Mouse (Mus musculus) C2C12 (cell line): ENCODE data around the gene Akap3. TPM values are rescaled to one million over a fixed set of nuclear protein-coding genes. Genes with fewer than 3 reads are reported as not detected.

Experiments used
- H3K27me3 ChIP-seq: one replicate; pipeline ENCODE4 v1.6.1; 2011; ENCODE audit not compliant: control insufficient read depth, insufficient read depth, insufficient read length
- H3K36me3 ChIP-seq: one replicate; pipeline ENCODE4 v1.6.1; 2011; ENCODE audit not compliant: control insufficient read depth, insufficient read depth
- H3K4me3 ChIP-seq: one replicate; pipeline ENCODE4 v1.5.1; 2011; ENCODE audit warnings: mild to moderate bottlenecking, control low read depth; ENCODE audit not compliant: poor library complexity, insufficient read depth, severe bottlenecking
- H3K79me2 ChIP-seq: one replicate; pipeline ENCODE4 v1.6.1; 2011; ENCODE audit not compliant: control insufficient read depth, insufficient read depth
- H3K79me3 ChIP-seq: one replicate; pipeline ENCODE4 v1.6.1; 2011; ENCODE audit warnings: low read depth, control low read depth
- H3ac ChIP-seq: one replicate; pipeline ENCODE3; 2011; ENCODE audit warnings: low read depth; ENCODE audit not compliant: control insufficient read depth, insufficient read length
- CEBPB ChIP-seq: IDR thresholded peaks from one replicate; pipeline ENCODE4 v1.6.1; 2011; ENCODE audit warnings: low read depth, mild to moderate bottlenecking, control low read depth, moderate library complexity
- CTCF ChIP-seq: IDR thresholded peaks from one replicate; pipeline ENCODE4 v1.5.1; 2011; ENCODE audit not compliant: control insufficient read depth, insufficient read depth, insufficient read length
- FOSL1 ChIP-seq: IDR thresholded peaks from one replicate; pipeline ENCODE4 v1.8.0; 2011; ENCODE audit warnings: mild to moderate bottlenecking, low read length; ENCODE audit not compliant: poor library complexity, insufficient read depth, severe bottlenecking
- MAX ChIP-seq: IDR thresholded peaks from one replicate; pipeline ENCODE4 v1.6.1; 2011; ENCODE audit warnings: mild to moderate bottlenecking, control low read depth
- MYOD1 ChIP-seq: IDR thresholded peaks from one replicate; pipeline ENCODE4 v1.6.1; 2011; ENCODE audit warnings: low read depth; ENCODE audit not compliant: control insufficient read depth, insufficient read length
- MYOG ChIP-seq: IDR thresholded peaks from one replicate; pipeline ENCODE4 v1.6.1; 2011; ENCODE audit not compliant: control insufficient read depth, insufficient read length; ENCODE audit errors: extremely low read depth
- USF1 ChIP-seq: IDR thresholded peaks from one replicate; pipeline ENCODE4 v1.6.1; 2011; ENCODE audit warnings: low read depth, mild to moderate bottlenecking, control low read depth, moderate library complexity
- polyA plus RNA-seq: library from polyadenylated mRNA; unstranded; fragments of >200 nt; fragmentation: generic; extraction: Trizol; gene quantifications from one replicate; pipeline ENCODE4 v1.2.1, GENCODE M21; 2012; ENCODE audit warnings: missing spikeins

Akap3 gene
- polyA plus RNA-seq, 1 experiment, result not detected

DNA sequence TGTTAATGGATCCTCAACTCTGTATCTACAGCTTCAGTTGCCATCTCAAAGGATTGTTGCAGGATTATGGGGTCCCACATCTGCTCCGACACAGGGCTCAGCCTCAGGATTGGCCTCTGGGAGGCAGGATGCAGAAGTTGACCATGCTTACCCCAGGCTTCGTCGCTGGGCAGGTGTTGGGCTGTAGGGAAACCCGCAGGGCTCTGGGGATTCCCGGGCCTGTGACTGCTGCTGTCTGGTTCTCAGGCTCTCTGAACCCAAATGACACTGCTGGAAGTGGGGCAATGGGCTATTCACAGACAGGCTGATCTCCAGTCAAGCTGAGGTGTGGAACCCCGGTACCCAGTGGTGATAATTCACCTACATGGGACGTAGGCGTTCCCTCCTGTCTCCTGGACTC, 36.6 kb upstream of the Akap3 start:
- H3ac ChIP-seq, result no peak overlapping the region
- H3K27me3 ChIP-seq, result no peaks in the 10 kb centered on the region
- peaks cover 7% of the 10 kb centered on the region for H3K36me3 ChIP-seq
- H3K4me3 ChIP-seq, result no peak overlapping the region
- no peaks in the 10 kb centered on the region for H3K79me2 ChIP-seq
- no peaks in the 10 kb centered on the region for H3K79me3 ChIP-seq
- TF ChIP-seq MYOG (no peak), CTCF (no peak), CEBPB (no peak), USF1 (no peak), MYOD1 (no peak), MAX (no peak), FOSL1 (no peak)

DNA sequence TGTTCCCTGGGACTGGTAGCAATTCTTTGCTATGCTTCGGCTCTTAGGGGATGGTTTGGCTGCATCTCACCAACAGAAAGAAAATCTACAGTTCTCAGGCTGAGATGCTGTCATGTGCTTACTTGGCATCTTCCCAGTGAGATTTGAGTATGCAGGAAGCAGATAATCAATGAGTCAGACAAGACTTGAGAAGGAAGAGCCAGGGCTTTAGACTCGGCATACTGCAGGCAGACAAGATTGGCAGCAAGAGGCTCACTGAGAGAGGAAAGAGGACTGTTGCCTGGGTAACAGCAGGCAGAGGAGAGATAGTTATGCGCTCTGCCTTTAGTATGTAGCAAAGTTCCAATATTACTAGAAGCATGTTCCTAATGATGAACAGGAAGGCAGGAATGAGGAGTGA, 29.8 kb upstream of the Akap3 start:
- TF ChIP-seq CTCF (no peak), MYOD1 (no peak), MYOG (no peak), CEBPB (no peak)
- Histone ChIP-seq H3K36me3 (peaks cover 50% of the 10 kb centered on the region), H3K79me3 (no peaks in the 10 kb centered on the region), H3K27me3 (no peaks in the 10 kb centered on the region), H3K79me2 (no peaks in the 10 kb centered on the region), H3K4me3 (no peak overlapping the region), H3ac (no peak overlapping the region)

DNA sequence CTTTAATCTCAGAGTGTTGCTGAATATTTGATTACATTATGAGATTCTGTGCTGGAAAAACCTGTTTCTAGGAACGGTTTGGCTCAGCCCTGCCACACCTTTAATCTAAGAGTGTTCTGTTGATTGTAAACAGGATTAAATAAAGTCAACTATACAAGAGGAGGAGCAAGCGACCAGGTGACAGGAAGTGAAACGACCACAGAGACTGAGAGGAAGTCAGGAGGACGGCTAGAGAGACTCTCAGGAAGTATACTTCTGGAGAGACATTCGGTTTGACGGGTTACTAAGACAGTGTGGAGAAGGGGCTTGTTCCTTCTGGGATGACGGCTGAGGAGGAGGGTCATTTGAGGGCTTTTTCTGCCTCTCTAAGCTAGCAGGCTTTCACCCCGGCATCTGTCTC, 16.3 kb upstream of the Akap3 start:
- H3K79me2 ChIP-seq, result no peaks in the 10 kb centered on the region
- H3K36me3 ChIP-seq, result peaks cover 53% of the 10 kb centered on the region
- no peak overlapping the region for H3K4me3 ChIP-seq
- no peaks in the 10 kb centered on the region for H3K27me3 ChIP-seq
- no peaks in the 10 kb centered on the region for H3K79me3 ChIP-seq
- H3ac ChIP-seq, result no peak overlapping the region
- no peak for TF ChIP-seq USF1

DNA sequence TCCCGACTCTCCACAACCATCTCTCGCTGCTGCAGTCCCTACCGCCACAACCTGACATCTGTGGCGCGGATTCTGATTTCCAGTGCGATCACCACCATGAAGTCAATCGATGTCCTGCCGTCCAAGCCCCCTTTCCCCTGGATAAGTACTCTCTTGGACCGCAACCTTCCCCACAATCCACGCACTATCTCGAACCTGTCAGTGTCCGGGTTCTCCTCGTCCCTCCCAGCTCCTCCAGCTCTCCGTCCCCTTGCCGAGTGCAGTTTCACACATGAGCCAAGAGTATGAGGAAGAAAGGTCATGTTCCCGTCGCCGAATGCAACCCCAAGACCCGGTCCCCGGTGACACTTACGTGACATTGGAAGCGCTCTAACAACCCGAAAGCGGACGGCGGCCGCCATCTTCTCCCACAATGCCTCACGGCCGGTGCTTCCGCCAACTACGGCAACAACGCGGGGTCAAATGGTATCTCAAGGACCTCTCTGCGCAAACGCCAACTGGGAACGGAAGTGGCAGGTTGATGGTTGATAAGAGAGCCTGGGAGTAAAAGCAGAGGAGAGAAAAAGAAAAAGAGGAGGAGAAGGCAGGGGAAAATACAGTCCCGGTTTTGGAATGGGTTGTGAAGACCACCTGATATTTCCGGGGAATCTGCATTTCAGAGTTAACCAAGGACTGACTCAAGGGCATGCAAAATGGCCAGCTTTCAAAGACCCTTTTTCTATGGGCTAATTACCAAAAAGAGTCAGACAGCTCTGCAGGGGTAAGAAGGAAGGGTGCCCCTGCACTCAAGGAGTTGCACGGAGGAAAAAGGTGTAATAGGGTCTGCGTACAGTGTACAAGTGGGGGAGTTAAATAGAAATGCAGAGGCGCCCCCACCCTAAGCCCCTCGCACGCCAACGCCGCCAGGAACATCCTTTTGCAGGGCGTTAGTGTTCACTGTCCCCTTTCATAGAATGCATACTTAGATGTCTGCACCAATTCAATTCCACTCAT, 3.9 kb upstream of the Akap3 start, which contains the start of gene Ndufa9:
Gene Ndufa9, minus strand, starts transcription at position 425 of the 993 bp plus-strand sequence.
- no peaks in the 10 kb centered on the region for H3K27me3 ChIP-seq
- peaks cover 14% of the 10 kb centered on the region for H3K79me3 ChIP-seq
- peaks cover 39% of the 10 kb centered on the region for H3K79me2 ChIP-seq
- TF ChIP-seq CTCF (no peak), MAX (peak; percentile 45)
- H3K4me3 ChIP-seq, result peak within 1 kb of the TSS; percentile 68
- H3K36me3 ChIP-seq, result peaks cover 6% of the 10 kb centered on the region
- peak within 1 kb of the TSS; percentile 87 for H3ac ChIP-seq

DNA sequence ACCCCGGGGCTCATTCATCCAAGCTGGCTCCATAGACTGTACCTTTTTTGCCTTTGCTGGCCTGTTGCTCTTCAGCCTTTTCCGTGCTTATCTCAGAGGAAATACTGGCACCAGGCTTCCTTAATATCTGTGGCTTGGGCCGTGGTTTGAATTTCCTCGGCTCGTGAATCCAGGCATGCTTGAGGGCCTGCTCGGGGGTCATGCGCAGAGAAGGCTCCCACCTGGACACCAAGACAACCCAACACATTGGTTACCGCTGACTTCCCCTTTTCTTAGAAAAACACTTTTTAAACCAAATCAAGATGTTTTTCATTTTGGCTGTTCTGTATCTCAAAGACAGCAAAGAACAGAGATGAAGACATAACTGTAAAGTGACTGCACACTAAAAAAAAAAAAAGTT, 24.2 kb downstream of the Akap3 start:
- Histone ChIP-seq H3K4me3 (no peak overlapping the region), H3K36me3 (no peaks in the 10 kb centered on the region), H3K79me3 (no peaks in the 10 kb centered on the region), H3K27me3 (peaks cover 5% of the 10 kb centered on the region), H3ac (no peak overlapping the region), H3K79me2 (no peaks in the 10 kb centered on the region)
- no peak for TF ChIP-seq MAX
- TF ChIP-seq USF1, result no peak
- TF ChIP-seq FOSL1, result no peak
- no peak for TF ChIP-seq MYOD1

DNA sequence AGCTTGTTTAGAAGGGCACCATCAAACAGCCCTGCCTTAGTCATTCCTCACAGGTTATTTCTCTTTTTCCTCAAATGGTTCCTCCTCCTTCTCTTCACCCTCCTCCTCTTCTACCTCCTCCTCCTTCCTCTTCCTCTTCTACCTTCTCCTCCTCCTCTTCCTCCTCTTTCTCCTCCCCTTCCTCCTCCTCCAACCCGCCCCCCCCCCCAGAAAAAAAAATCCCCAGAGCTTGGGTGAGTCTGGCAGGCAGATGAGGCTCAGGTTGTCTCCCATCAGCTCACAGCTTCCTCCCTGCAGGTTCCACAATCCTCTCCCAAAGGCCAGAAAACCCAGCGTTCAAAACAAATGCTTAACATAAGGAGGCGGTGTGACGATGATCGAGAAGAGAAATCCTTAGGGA, 54.5 kb downstream of the Akap3 start:
- Histone ChIP-seq H3K36me3 (no peaks in the 10 kb centered on the region), H3K79me3 (no peaks in the 10 kb centered on the region), H3K4me3 (no peak overlapping the region), H3ac (no peak overlapping the region), H3K27me3 (peaks cover 12% of the 10 kb centered on the region), H3K79me2 (no peaks in the 10 kb centered on the region)
- TF ChIP-seq USF1 (no peak), MAX (no peak), CEBPB (no peak), FOSL1 (no peak), MYOG (no peak), MYOD1 (no peak), CTCF (no peak)
